Mouse (Mus musculus): ENCODE results near the gene Aipl1. TPM values are rescaled to one million over a fixed set of nuclear protein-coding genes. Genes with fewer than 3 reads are reported as not detected.

Aipl1 gene
- total and polyA plus RNA-seq, 3 experiments = 0.39 to 0.58 TPM; not detected in 1

GRCm38 (mm10) chr11:71985783-71986182 is 51.5 kb downstream of the Aipl1 start:
- no peak overlapping the region for H3K9ac ChIP-seq (ENCODE audit: control insufficient read depth, low read depth, low read length, poor library complexity, severe bottlenecking)
- H3K9me3 ChIP-seq (replicated peaks; ENCODE audit: insufficient read depth, low read length) = no peaks in the 10 kb centered on the region
- no peaks in the 10 kb centered on the region for H3K79me2 ChIP-seq (ENCODE audit: control insufficient read depth, insufficient read depth, low read length, poor library complexity)
- TF ChIP-seq MXI1 (IDR thresholded peaks at IDR 0.05; ENCODE audit: low read depth, low read length) (no peak), POLR2AphosphoS5 (IDR thresholded peaks at IDR 0.05; ENCODE audit: borderline replicate concordance, low read depth, low read length) (no peak), CHD1 (IDR thresholded peaks at IDR 0.05; ENCODE audit: low read depth, low read length) (no peak), EP300 (IDR thresholded peaks at IDR 0.05; ENCODE audit: low read depth in 1 of 2, low read length in 2 of 2) (no peak)
- no peaks in the 10 kb centered on the region for H3K4me1 ChIP-seq (ENCODE audit: control insufficient read depth in 1 of 2, insufficient read depth in 2 of 2, low read length in 2 of 2)
- H3K27me3 ChIP-seq (ENCODE audit: control insufficient read depth in 1 of 2, insufficient read depth in 2 of 2, low read length in 2 of 2) = 0 out of 4 replicates have a peak, but pooled peaks cover 0 to 2% of the 10 kb centered on the region in 2 experiments
- DNase-seq (ENCODE audit: low read depth, low spot score) = no peak
- H3K36me3 ChIP-seq (ENCODE audit: control insufficient read depth in 1 of 2, insufficient read depth in 2 of 2, low read length in 2 of 2) = no peaks in the 10 kb centered on the region
- no peak overlapping the region for H3K4me3 ChIP-seq (ENCODE audit: control insufficient read depth in 1 of 2, insufficient read depth in 1 of 2, low read depth in 2 of 2, low read length in 2 of 2)
- H3K27ac ChIP-seq (ENCODE audit: control insufficient read depth, low read depth, low read length) = no peak overlapping the region

GRCm38 (mm10) chr11:71985101-71985711 is 52.1 kb downstream of the Aipl1 start:
- Histone ChIP-seq H3K4me1 (ENCODE audit: control insufficient read depth in 1 of 2, insufficient read depth in 2 of 2, low read length in 2 of 2) (no peaks in the 10 kb centered on the region), H3K27ac (ENCODE audit: control insufficient read depth, low read depth, low read length) (no peak overlapping the region), H3K79me2 (ENCODE audit: control insufficient read depth, insufficient read depth, low read length, poor library complexity) (no peaks in the 10 kb centered on the region), H3K4me3 (ENCODE audit: control insufficient read depth in 1 of 2, insufficient read depth in 1 of 2, low read depth in 2 of 2, low read length in 2 of 2) (no peak overlapping the region), H3K36me3 (ENCODE audit: control insufficient read depth in 1 of 2, insufficient read depth in 2 of 2, low read length in 2 of 2) (no peaks in the 10 kb centered on the region), H3K9ac (ENCODE audit: control insufficient read depth, low read depth, low read length, poor library complexity, severe bottlenecking) (no peak overlapping the region), H3K9me3 (replicated peaks; ENCODE audit: insufficient read depth, low read length) (no peaks in the 10 kb centered on the region), H3K27me3 (ENCODE audit: control insufficient read depth in 1 of 2, insufficient read depth in 2 of 2, low read length in 2 of 2) (0 out of 4 replicates have a peak, but pooled peaks cover 0 to 2% of the 10 kb centered on the region in 2 experiments)
- TF ChIP-seq ZNF384 (IDR thresholded peaks at IDR 0.05; ENCODE audit: low read depth, low read length) (no peak), POLR2A (IDR thresholded peaks at IDR 0.05; ENCODE audit: control insufficient read depth in 1 of 2, insufficient read depth in 1 of 2, low read depth in 1 of 2, low read length in 2 of 2, poor library complexity in 1 of 2) (no peak), SIN3A (IDR thresholded peaks at IDR 0.05; ENCODE audit: low read length) (no peak), POLR2AphosphoS2 (IDR thresholded peaks at IDR 0.05; ENCODE audit: low read length) (no peak), USF1 (IDR thresholded peaks at IDR 0.05; ENCODE audit: low read depth, low read length) (no peak), MXI1 (IDR thresholded peaks at IDR 0.05; ENCODE audit: low read depth, low read length) (no peak), RCOR1 (IDR thresholded peaks at IDR 0.05; ENCODE audit: low read depth, low read length) (no peak), MYC (IDR thresholded peaks at IDR 0.05; ENCODE audit: low read depth, low read length) (no peak)
- DNase-seq (ENCODE audit: low read depth, low spot score) = no peak

- Histone ChIP-seq H3K9ac (ENCODE audit: control insufficient read depth, low read depth, low read length, poor library complexity, severe bottlenecking) (no peak overlapping the region), H3K4me1 (ENCODE audit: control insufficient read depth in 1 of 2, insufficient read depth in 2 of 2, low read length in 2 of 2) (no peaks in the 10 kb centered on the region), H3K4me3 (ENCODE audit: control insufficient read depth in 1 of 2, insufficient read depth in 1 of 2, low read depth in 2 of 2, low read length in 2 of 2) (no peak overlapping the region), H3K9me3 (replicated peaks; ENCODE audit: insufficient read depth, low read length) (no peaks in the 10 kb centered on the region), H3K36me3 (ENCODE audit: control insufficient read depth in 1 of 2, insufficient read depth in 2 of 2, low read length in 2 of 2) (no peaks in the 10 kb centered on the region), H3K79me2 (ENCODE audit: control insufficient read depth, insufficient read depth, low read length, poor library complexity) (no peaks in the 10 kb centered on the region), H3K27ac (ENCODE audit: control insufficient read depth, low read depth, low read length) (no peak overlapping the region), H3K27me3 (ENCODE audit: control insufficient read depth in 1 of 2, insufficient read depth in 2 of 2, low read length in 2 of 2) (0 out of 4 replicates have a peak, but pooled peaks cover 0 to 2% of the 10 kb centered on the region in 2 experiments)
- no peak for DNase-seq (ENCODE audit: low read depth, low spot score)
- TF ChIP-seq USF1 (IDR thresholded peaks at IDR 0.05; ENCODE audit: low read depth, low read length) = no peak
- TF ChIP-seq SIN3A (IDR thresholded peaks at IDR 0.05; ENCODE audit: low read length) = no peak
- TF ChIP-seq UBTF (IDR thresholded peaks at IDR 0.05; ENCODE audit: borderline replicate concordance, insufficient read depth, low read depth, low read length) = no peak
- no peak for TF ChIP-seq POLR2AphosphoS5 (IDR thresholded peaks at IDR 0.05; ENCODE audit: borderline replicate concordance, low read depth, low read length)
- TF ChIP-seq ELF1 (IDR thresholded peaks at IDR 0.05; ENCODE audit: low read depth, low read length) = no peak
- no peak for TF ChIP-seq NELFE (IDR thresholded peaks at IDR 0.05; ENCODE audit: low read depth, low read length)
- TF ChIP-seq MAX (IDR thresholded peaks at IDR 0.05; ENCODE audit: low read length) = no peak
- TF ChIP-seq GABPA (IDR thresholded peaks at IDR 0.05; ENCODE audit: low read depth, low read length) = no peak
Measured at GRCm38 (mm10) chr11:71984093-71984492, 53.2 kb downstream of the Aipl1 start.
